Mouse (Mus musculus): ENCODE measurements around the gene Bora.

Bora gene

DNA sequence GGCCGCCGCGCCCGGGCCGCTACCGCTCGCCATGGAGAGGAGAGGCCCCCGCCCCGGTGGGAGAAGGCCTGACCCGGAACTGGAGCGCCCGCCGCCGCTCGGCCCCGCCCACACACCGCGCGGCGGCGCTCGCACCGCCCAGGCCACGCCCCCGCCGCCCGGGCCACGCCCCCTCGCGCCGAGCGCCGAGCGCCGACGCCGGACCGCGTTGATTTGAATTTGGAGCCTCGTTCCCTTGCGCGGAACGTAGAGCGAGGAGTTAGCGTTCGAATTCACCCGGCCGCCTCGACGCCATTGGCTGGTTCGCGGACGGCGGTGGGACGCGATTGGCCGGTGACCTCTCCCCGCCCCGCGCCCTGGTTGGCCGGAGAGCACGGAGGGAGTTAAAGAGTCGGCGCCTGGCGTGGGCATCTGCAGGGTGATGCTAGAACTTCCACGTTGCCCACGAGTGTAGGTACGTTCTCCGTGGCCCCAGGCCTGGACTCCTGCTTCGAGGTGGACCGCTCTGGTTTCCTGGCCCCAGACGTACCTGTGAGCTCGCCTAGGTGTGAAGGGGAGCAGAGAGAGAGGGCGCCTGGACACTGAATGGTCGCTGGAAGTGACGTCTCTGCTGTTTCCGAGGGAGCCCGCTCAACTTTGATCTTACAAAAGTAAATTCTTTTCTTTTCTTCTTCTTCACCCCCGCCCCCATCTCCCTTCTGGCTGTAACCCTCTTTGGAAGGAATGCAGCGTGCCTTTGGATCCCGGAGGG, at the start of gene Bora, which contains the start of gene Mzt1:
Gene Bora, plus strand, starts transcription at position 192 of the 751 bp plus-strand sequence.
Gene Mzt1, minus strand, starts transcription at position 104 of the 751 bp plus-strand sequence.
- Histone ChIP-seq H3K27me3 (ENCODE audit: insufficient read depth, low read length) (no peaks in the 10 kb centered on the region), H3K4me1 (replicated peaks; ENCODE audit: low read depth, low read length) (peaks cover 68% of the 10 kb centered on the region), H3K36me3 (ENCODE audit: insufficient read depth, low read length) (peaks cover 41% of the 10 kb centered on the region), H3K9me3 (ENCODE audit: low read length) (no peaks in the 10 kb centered on the region), H3K4me3 (replicated peaks; ENCODE audit: low read length) (peak within 1 kb of the TSS; percentile 99)
- TF ChIP-seq CTCF (conservative IDR thresholded peaks at IDR 0.05; ENCODE audit: low read length), result no peak
- TF ChIP-seq POU5F1 (IDR thresholded peaks at IDR 0.05; ENCODE audit: borderline replicate concordance, low read length), result no peak

DNA sequence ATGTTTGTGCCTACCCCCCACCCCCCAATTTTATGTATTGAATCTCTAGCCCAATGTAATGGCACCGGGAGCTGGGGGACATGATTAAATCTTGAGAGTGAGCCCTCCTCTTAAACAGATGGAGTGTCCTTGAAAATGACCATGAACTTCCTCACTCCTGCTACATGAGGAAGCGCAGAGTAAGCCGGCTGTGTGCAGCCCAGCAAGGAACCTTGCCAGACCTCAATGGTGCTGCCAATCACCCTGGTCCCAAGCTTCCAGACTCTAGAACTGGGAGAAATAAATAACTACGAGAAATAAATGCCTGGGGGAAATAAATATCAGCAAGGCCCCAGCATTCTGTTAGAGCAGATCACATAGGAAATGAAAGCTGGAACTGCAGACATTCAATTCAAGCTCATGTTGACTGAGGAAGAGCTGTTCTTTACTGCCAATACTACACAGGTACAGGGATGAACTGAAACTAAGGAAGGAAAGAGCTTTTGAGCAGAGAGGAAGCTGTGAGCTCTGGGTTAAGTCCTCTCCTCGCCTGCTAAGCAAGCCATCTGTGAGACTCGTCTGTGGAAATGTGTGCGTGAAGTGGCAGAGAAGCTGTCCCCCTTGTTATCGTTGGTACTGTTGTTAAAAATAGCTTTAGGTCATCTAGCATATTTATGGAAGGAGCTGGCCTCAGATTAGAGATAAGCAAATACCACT, 35.6 kb upstream of the Bora start:
- peaks cover 5% of the 10 kb centered on the region; the same call in 1 of the 2 replicates for H3K9me3 ChIP-seq (ENCODE audit: low read length)
- TF ChIP-seq NANOG (IDR thresholded peaks at IDR 0.05; ENCODE audit: borderline replicate concordance, low read length) (no peak), POU5F1 (IDR thresholded peaks at IDR 0.05; ENCODE audit: borderline replicate concordance, low read length) (no peak), CTCF (conservative IDR thresholded peaks at IDR 0.05; ENCODE audit: low read length) (no peak)
- H3K4me1 ChIP-seq (replicated peaks; ENCODE audit: low read depth, low read length), result no peaks in the 10 kb centered on the region; the same call in 1 of the 2 replicates
- no peak overlapping the region for H3K4me3 ChIP-seq (replicated peaks; ENCODE audit: low read length)
- H3K36me3 ChIP-seq (ENCODE audit: insufficient read depth, low read length), result no peaks in the 10 kb centered on the region
- no peaks in the 10 kb centered on the region for H3K27me3 ChIP-seq (ENCODE audit: insufficient read depth, low read length)

DNA sequence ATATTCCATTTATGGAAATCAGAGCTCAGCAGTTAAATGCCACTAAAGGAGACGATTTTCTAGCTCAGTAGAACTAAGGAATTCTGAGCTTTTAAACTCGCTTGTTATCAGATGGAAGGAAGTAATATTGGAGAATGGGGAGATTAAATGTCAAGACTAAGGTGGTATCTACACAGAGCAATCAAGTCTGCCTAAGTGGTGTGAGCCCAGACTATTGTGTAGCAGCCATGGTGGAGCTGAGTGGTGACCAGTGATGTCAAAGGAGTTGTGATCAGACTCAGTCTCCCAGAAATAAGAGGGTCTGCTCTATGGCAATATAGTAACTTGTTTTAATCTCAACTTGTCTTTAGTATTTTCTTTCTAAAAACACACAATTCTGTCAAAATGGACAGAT, 35.1 kb upstream of the Bora start:
- H3K4me1 ChIP-seq (replicated peaks; ENCODE audit: low read depth, low read length), result no peaks in the 10 kb centered on the region; the same call in 1 of the 2 replicates
- H3K9me3 ChIP-seq (ENCODE audit: low read length), result peaks cover 5% of the 10 kb centered on the region; the same call in 1 of the 2 replicates
- TF ChIP-seq CTCF (conservative IDR thresholded peaks at IDR 0.05; ENCODE audit: low read length), result no peak
- TF ChIP-seq NANOG (IDR thresholded peaks at IDR 0.05; ENCODE audit: borderline replicate concordance, low read length), result no peak
- no peak for TF ChIP-seq POU5F1 (IDR thresholded peaks at IDR 0.05; ENCODE audit: borderline replicate concordance, low read length)
- no peak overlapping the region for H3K4me3 ChIP-seq (replicated peaks; ENCODE audit: low read length)
- H3K27me3 ChIP-seq (ENCODE audit: insufficient read depth, low read length), result no peaks in the 10 kb centered on the region
- H3K36me3 ChIP-seq (ENCODE audit: insufficient read depth, low read length), result no peaks in the 10 kb centered on the region

DNA sequence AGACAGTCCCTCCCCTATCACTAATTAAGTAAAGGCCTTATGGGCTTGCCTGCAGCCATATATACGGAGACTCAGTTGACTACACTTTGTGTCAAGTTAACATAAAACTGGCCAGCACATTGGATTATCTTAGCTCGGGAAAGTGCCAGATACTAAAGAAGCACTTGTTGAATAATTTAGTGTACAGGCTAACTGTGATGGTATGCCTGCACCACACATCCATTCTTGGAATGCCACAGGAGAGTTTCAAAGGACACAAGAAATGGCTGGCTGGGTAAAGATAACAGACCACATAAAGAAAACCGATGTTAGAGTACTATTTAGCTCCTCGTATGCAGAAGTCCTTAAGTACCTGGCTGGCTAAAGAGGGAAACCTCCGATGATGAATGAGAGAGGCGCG, 27.3 kb upstream of the Bora start:
- no peaks in the 10 kb centered on the region for H3K36me3 ChIP-seq (ENCODE audit: insufficient read depth, low read length)
- 0 out of 2 replicates have a peak, but pooled peaks cover 5% of the 10 kb centered on the region for H3K9me3 ChIP-seq (ENCODE audit: low read length)
- H3K4me1 ChIP-seq (replicated peaks; ENCODE audit: low read depth, low read length), result peaks cover 18% of the 10 kb centered on the region
- H3K27me3 ChIP-seq (ENCODE audit: insufficient read depth, low read length), result peaks cover 25% of the 10 kb centered on the region; the same call in 1 of the 2 replicates
- H3K4me3 ChIP-seq (replicated peaks; ENCODE audit: low read length), result no peak overlapping the region
- TF ChIP-seq POU5F1 (IDR thresholded peaks at IDR 0.05; ENCODE audit: borderline replicate concordance, low read length), result no peak
- TF ChIP-seq CTCF (conservative IDR thresholded peaks at IDR 0.05; ENCODE audit: low read length), result no peak
- TF ChIP-seq NANOG (IDR thresholded peaks at IDR 0.05; ENCODE audit: borderline replicate concordance, low read length), result no peak

DNA sequence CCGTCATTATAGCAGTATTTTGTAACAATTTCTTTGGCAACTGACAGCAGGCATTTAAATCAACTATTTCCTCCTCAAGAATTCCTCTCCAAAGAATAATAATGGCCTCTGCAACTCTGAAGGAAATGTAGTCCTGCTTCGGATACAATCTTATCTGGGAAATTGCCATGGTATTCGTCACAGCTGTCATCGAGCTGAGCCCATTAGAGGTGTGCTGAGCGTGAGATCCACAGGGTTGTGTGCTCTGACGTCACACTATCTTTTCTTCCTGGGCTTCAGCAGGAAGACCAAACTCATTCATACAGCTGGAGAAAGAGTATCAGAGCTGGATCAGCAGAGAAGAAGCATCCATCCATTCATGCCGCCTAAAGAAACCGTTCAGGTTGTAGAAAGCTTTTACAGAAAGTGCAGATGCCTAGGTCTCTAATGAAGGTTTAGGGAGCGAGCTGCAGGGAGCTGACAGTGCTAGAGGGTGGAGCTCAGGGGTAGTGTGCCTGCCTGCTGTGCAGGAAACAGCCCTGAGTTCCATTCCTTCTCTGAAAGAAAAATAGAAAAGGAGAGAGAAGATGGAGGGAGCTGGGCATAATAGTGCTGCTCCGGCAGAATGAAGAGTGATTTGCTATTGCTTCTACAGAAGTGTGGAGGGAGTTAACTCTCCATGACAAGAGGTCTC, 26.8 kb upstream of the Bora start:
- Histone ChIP-seq H3K9me3 (ENCODE audit: low read length) (0 out of 2 replicates have a peak, but pooled peaks cover 5% of the 10 kb centered on the region), H3K4me1 (replicated peaks; ENCODE audit: low read depth, low read length) (peaks cover 18% of the 10 kb centered on the region), H3K27me3 (ENCODE audit: insufficient read depth, low read length) (peaks cover 25% of the 10 kb centered on the region; the same call in 1 of the 2 replicates), H3K4me3 (replicated peaks; ENCODE audit: low read length) (peak overlapping the region; percentile 37), H3K36me3 (ENCODE audit: insufficient read depth, low read length) (no peaks in the 10 kb centered on the region)
- no peak for TF ChIP-seq NANOG (IDR thresholded peaks at IDR 0.05; ENCODE audit: borderline replicate concordance, low read length)
- no peak for TF ChIP-seq CTCF (conservative IDR thresholded peaks at IDR 0.05; ENCODE audit: low read length)
- TF ChIP-seq POU5F1 (IDR thresholded peaks at IDR 0.05; ENCODE audit: borderline replicate concordance, low read length), result no peak

DNA sequence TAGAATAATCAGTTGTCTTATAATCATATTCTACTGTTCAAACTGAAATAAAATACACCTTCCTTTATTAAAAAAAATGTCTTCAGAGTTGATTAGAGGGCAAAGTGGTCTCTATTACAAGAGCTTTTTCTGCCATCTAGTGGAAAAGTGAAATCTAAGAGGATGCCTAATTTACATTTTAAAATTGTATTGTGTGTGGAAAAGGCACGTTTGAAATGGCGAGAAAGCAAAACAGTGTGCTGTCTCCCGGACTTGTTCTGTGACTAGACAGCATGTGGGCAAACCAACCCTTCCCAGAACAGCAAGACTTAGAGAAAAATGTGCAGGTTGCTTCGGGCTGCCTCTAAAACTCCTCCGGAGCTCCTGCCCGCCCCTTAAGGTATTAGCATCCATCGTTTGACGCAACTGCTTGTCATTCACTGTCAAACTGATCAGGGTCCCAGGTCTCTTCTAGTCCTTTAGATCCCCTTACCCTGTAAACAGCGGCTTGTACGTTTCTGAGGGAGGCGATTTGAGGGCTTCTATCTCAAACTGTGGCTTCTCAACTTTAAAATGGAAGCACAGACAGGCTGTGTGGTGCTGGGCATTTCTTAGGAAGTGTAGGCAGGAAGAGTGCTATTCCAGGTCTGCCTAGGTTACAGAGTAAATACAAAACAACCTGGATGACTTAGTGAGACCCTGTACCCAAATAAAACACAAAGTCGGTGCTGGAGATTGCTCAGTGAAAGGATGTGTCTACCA, 23.5 kb upstream of the Bora start:
- H3K4me1 ChIP-seq (replicated peaks; ENCODE audit: low read depth, low read length), result peaks cover 18% of the 10 kb centered on the region
- no peaks in the 10 kb centered on the region for H3K36me3 ChIP-seq (ENCODE audit: insufficient read depth, low read length)
- TF ChIP-seq NANOG (IDR thresholded peaks at IDR 0.05; ENCODE audit: borderline replicate concordance, low read length) (no peak), CTCF (conservative IDR thresholded peaks at IDR 0.05; ENCODE audit: low read length) (no peak), POU5F1 (IDR thresholded peaks at IDR 0.05; ENCODE audit: borderline replicate concordance, low read length) (no peak)
- 0 out of 2 replicates have a peak, but pooled peaks cover 5% of the 10 kb centered on the region for H3K9me3 ChIP-seq (ENCODE audit: low read length)
- peaks cover 25% of the 10 kb centered on the region; the same call in 1 of the 2 replicates for H3K27me3 ChIP-seq (ENCODE audit: insufficient read depth, low read length)
- H3K4me3 ChIP-seq (replicated peaks; ENCODE audit: low read length), result no peak overlapping the region

DNA sequence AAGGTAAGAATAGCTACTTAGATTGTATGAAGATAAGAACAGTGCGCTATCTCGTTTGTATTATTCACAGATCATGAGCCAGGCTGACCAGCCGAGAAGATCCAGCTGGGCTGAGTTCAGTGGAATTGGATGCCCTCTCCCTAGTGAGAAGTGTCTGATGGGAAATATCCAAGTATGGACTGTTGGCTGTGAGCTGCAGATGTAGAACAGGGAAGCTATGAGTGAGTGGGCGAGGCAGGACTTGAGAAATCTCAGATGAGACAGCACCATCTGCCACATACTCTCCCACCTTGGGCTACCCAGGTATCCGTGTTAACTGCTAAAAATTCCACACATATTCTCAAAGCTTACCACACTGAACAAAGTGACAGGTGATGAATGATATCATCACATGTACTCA, 16.0 kb upstream of the Bora start:
- no peaks in the 10 kb centered on the region for H3K9me3 ChIP-seq (ENCODE audit: low read length)
- no peaks in the 10 kb centered on the region for H3K27me3 ChIP-seq (ENCODE audit: insufficient read depth, low read length)
- H3K36me3 ChIP-seq (ENCODE audit: insufficient read depth, low read length), result peaks cover 26% of the 10 kb centered on the region
- TF ChIP-seq NANOG (IDR thresholded peaks at IDR 0.05; ENCODE audit: borderline replicate concordance, low read length) (no peak), CTCF (conservative IDR thresholded peaks at IDR 0.05; ENCODE audit: low read length) (no peak), POU5F1 (IDR thresholded peaks at IDR 0.05; ENCODE audit: borderline replicate concordance, low read length) (no peak)
- H3K4me1 ChIP-seq (replicated peaks; ENCODE audit: low read depth, low read length), result no peaks in the 10 kb centered on the region
- H3K4me3 ChIP-seq (replicated peaks; ENCODE audit: low read length), result no peak overlapping the region
